8 mouse cellular contexts compared by ENCODE assay signal in genomic region chr4:137892713-137893242, GRCm38 (mm10). TPM values are rescaled to one million over a fixed set of nuclear protein-coding genes. Genes with fewer than 3 reads are reported as not detected.
A peak's percentile ranks its signal among the peaks of the same experiment; 100 is the strongest.
DNase-seq lines count a peak whose midpoint lies in the region; ATAC-seq lines count a peak whose summit lies in the region.

No protein-coding gene starts in this region.

- peak overlapping the region; percentile 45 for H3K4me2 ChIP-seq in forebrain, embryonic 13.5 days
- no peak overlapping the region; the same call in 1 of the 2 replicates for H3K4me2 ChIP-seq in limb, embryonic 15.5 days

- 11% methylated on average over 11 of the region's 11 CpGs for WGBS in forebrain, embryonic 13.5 days
- 13% methylated on average over 11 of the region's 11 CpGs for WGBS in limb, embryonic 15.5 days

- peaks cover 62% of the 10 kb centered on the region for H3K4me1 ChIP-seq in forebrain, embryonic 13.5 days
- peaks cover 44% of the 10 kb centered on the region for H3K4me1 ChIP-seq in limb, embryonic 15.5 days

- H3K36me3 ChIP-seq in forebrain, embryonic 13.5 days (ENCODE audit: poor library complexity, severe bottlenecking): no peaks in the 10 kb centered on the region
- no peaks in the 10 kb centered on the region for H3K36me3 ChIP-seq in limb, embryonic 15.5 days

- DNase-seq in right cerebral cortex, postnatal 4 days: peak; percentile 44
- DNase-seq in right cerebral cortex, postnatal 36 days (ENCODE audit: low spot score in 2 of 2): no peak
- peak; percentile 52 for DNase-seq in yolk sac, embryonic 10.5 days (ENCODE audit: low spot score)
- DNase-seq in c-Kit-positive CD71-positive TER-119-positive erythroid progenitor cells, embryonic 14.5 days (ENCODE audit: low spot score): no peak
- DNase-seq in adrenal gland, adult 2 months: no peak
- no peak for DNase-seq in heart, adult 9 months (ENCODE audit: low spot score in 2 of 2)

- H3K27me3 ChIP-seq in forebrain, embryonic 13.5 days: peaks cover 11% of the 10 kb centered on the region
- no peaks in the 10 kb centered on the region for H3K27me3 ChIP-seq in limb, embryonic 15.5 days

- peak; percentile 60 for ATAC-seq in forebrain, embryonic 13.5 days
- peak; percentile 32 for ATAC-seq in limb, embryonic 15.5 days (ENCODE audit: insufficient number of reproducible peaks, low FRiP score, low TSS enrichment, low read depth)

- H3K9ac ChIP-seq in forebrain, embryonic 13.5 days: no peak overlapping the region; the same call in 1 of the 2 replicates
- no peak overlapping the region for H3K9ac ChIP-seq in limb, embryonic 15.5 days

- no peak overlapping the region; the same call in 1 of the 2 replicates for H3K4me3 ChIP-seq in forebrain, embryonic 13.5 days
- H3K4me3 ChIP-seq in limb, embryonic 15.5 days: no peak overlapping the region

- peak overlapping the region; percentile 90 for H3K27ac ChIP-seq in forebrain, embryonic 13.5 days
- H3K27ac ChIP-seq in limb, embryonic 15.5 days: peak overlapping the region; percentile 63; the same call in 1 of the 2 replicates

- H3K9me3 ChIP-seq in forebrain, embryonic 13.5 days (replicated peaks): no peaks in the 10 kb centered on the region
- H3K9me3 ChIP-seq in limb, embryonic 15.5 days: no peaks in the 10 kb centered on the region

RNA-seq across cellular contexts. Expression of gene Ece1, which starts 30.7 kb away (rescaled TPM):
- 10.8 and 12.9 TPM in 2 replicates for polyA plus RNA-seq in forebrain, embryonic 13.5 days (2015; fragmentation: Nextera tagmentation; extraction: Ambion mirVana)
- 39.0 and 52.5 TPM in 2 replicates for polyA plus RNA-seq in limb, embryonic 15.5 days (2015; fragmentation: Nextera tagmentation; extraction: Ambion mirVana)
- 100 to 1,000 TPM; 228 to 424 TPM for total RNA-seq in adrenal gland, adult 2 months (2021)
- 50.0 and 414 TPM in 2 replicates for polyA plus RNA-seq in adrenal gland, adult 2 months (2012; rRNA removed)

Comparison
In these comparisons a context has a peak if more than half of its experiments do, and no peak if none do; other contexts are left out.
1. DNase-seq: peak in right cerebral cortex, postnatal 4 days (single experiment) and yolk sac, embryonic 10.5 days (single experiment); none in right cerebral cortex, postnatal 36 days (0 of 2), c-Kit-positive CD71-positive TER-119-positive erythroid progenitor cells, embryonic 14.5 days (single experiment), adrenal gland, adult 2 months (single experiment) and heart, adult 9 months (0 of 2).